Mouse (Mus musculus) hindbrain, embryonic 16.5 days (tissue): ENCODE data around the gene Itgal. TPM values are rescaled to one million over a fixed set of nuclear protein-coding genes. Genes with fewer than 3 reads are reported as not detected.

ENCODE experiments used
- ATAC-seq: fragments of 200-750 bp; cut with Nextera tagmentation; 2 replicates; pipeline ENCODE4 v1.8.0; 2017; ENCODE audit warnings: moderate TSS enrichment, moderate library complexity
- H3K27ac ChIP-seq: fragments of 300-500 bp; sonication (generic); 2 replicates; pipeline ENCODE4 v1.5.1; 2014; ENCODE audit warnings: low read depth, mild to moderate bottlenecking, control low read depth, low read length, moderate library complexity
- H3K27me3 ChIP-seq: fragments of 300-500 bp; sonication (generic); replicated peaks from 2 replicates; pipeline ENCODE4 v1.6.1; 2014; ENCODE audit warnings: low read length; ENCODE audit not compliant: control insufficient read depth, insufficient read depth
- H3K36me3 ChIP-seq: fragments of 300-500 bp; sonication (generic); 2 replicates; pipeline ENCODE4 v1.6.1; 2014; ENCODE audit warnings: mild to moderate bottlenecking, low read length, moderate library complexity, mixed read lengths; ENCODE audit not compliant: control insufficient read depth, insufficient read depth
- H3K4me1 ChIP-seq: fragments of 300-500 bp; sonication (generic); 2 replicates; pipeline ENCODE4 v1.6.1; 2014; ENCODE audit warnings: low read depth, low read length; ENCODE audit not compliant: control insufficient read depth, insufficient read depth
- H3K4me2 ChIP-seq: fragments of 300-500 bp; sonication (generic); 2 replicates; pipeline ENCODE4 v1.6.1; 2014; ENCODE audit warnings: mild to moderate bottlenecking, low read length, control low read depth, moderate library complexity
- H3K4me3 ChIP-seq: fragments of 300-500 bp; sonication (generic); 2 replicates; pipeline ENCODE4 v1.5.1; 2014; ENCODE audit warnings: mild to moderate bottlenecking, low read length, control low read depth, moderate library complexity
- H3K9ac ChIP-seq: fragments of 300-500 bp; sonication (generic); 2 replicates; pipeline ENCODE4 v1.6.1; 2014; ENCODE audit warnings: low read depth, mild to moderate bottlenecking, control low read depth, low read length, moderate library complexity
- H3K9me3 ChIP-seq: fragments of 300-500 bp; sonication (generic); 2 replicates; pipeline ENCODE4 v1.6.1; 2014; ENCODE audit warnings: mild to moderate bottlenecking, low read length, moderate library complexity; ENCODE audit not compliant: control insufficient read depth
- WGBS: fragments of 180-500 bp; shearing (Covaris S2); extraction: QIAGEN DNeasy Blood & Tissue Kit; methylation state at CpG from one replicate; pipeline ENCODE4 v1.1.7; 2014; 5-methylcytosine and 5-hydroxymethylcytosine counted together
- polyA plus RNA-seq: library from polyadenylated mRNA; unstranded; fragments of >200 nt; fragmentation: Nextera tagmentation; extraction: Ambion mirVana; gene quantifications from 2 replicates; pipeline ENCODE4 v1.2.1, GENCODE M21; 2015

Itgal gene
- polyA plus RNA-seq, 1 experiment from 2014 or later, result 0.26 TPM

DNA sequence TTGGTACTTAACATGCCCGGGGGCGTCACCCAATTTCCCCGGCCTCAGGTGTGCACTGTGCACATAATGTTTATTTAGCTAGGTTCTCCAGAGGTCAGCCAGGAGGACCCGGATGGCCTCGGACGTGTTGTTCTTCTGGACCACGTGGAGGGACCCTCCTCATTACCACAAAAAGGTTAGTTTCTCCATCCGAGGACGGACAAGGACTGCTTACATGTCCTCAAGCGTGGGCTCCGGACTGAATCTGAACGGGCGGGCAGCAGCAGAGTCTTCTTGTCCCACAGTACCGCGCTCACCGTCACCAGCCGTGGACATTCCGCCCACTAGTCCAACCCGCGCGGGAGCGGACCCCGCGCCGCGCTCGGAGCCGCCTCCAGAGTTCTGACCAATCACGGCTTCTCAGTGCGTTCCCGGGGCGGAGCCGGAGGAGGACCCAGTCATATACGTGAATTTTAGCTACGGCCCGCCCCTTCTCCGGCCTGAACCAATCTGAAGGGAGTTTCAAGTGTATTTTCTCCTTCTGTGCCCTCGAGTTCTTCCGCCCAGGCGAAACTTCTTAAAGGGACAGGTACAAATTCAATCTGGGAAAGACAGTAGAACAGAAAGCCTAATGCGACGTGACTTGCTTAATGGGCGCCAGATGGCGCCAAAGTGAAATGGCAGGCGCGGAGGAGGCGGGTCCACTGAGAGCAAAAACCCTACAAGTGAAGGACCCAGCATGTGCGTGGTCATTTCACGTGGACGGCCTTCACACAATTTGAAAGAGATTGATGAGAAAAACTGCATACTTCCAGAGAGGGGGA lies 35.5 kb upstream of the Itgal start, which contains the start of gene Dctpp1:
Dctpp1 (minus strand) TSS at position 401 of the 803 bp plus-strand sequence.
- WGBS, result under 1% methylated on average over 50 of the region's 50 CpGs
- Histone ChIP-seq H3K27ac (peak within 1 kb of the TSS; percentile 44; the same call in 1 of the 2 replicates), H3K9me3 (no peaks in the 10 kb centered on the region), H3K27me3 (no peaks in the 10 kb centered on the region), H3K4me2 (peak within 1 kb of the TSS; percentile 91), H3K36me3 (no peaks in the 10 kb centered on the region), H3K4me1 (peaks cover 10% of the 10 kb centered on the region), H3K9ac (peak within 1 kb of the TSS; percentile 77), H3K4me3 (peak within 1 kb of the TSS; percentile 80)
- ATAC-seq, result peak; percentile 99

- Histone ChIP-seq H3K4me1 (peaks cover 10% of the 10 kb centered on the region), H3K4me3 (no peak overlapping the region), H3K9ac (no peak overlapping the region), H3K9me3 (no peaks in the 10 kb centered on the region), H3K27ac (no peak overlapping the region), H3K27me3 (no peaks in the 10 kb centered on the region), H3K36me3 (no peaks in the 10 kb centered on the region), H3K4me2 (no peak overlapping the region)
- WGBS, result 84% methylated on average over 10 of the region's 10 CpGs
- ATAC-seq, result no peak
Measured at GRCm38 (mm10) chr7:127262218-127262961, 33.7 kb upstream of the Itgal start.

DNA sequence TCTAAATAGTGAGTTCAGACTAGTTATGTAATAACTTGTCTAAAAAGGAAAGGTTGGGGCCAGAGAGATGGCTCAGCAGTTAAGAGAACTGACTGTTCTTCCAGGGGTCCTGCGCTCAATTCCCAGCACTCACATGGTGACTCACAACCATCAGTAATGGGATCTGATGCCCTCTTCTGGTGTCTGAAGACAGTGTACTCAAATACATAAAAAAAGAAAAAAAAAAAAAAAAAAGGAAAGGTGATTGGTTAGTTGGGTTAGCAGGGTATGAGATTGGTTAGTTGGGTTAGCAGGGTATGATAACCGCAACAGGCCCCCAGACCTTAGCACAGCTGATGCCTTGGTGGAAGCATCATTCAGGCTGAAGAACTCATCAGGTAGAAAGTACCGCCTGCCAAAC lies 32.5 kb upstream of the Itgal start:
- Histone ChIP-seq H3K4me2 (no peak overlapping the region), H3K4me1 (peaks cover 10% of the 10 kb centered on the region), H3K9me3 (peaks cover 4% of the 10 kb centered on the region), H3K27ac (no peak overlapping the region), H3K4me3 (no peak overlapping the region), H3K27me3 (no peaks in the 10 kb centered on the region), H3K36me3 (no peaks in the 10 kb centered on the region; the same call in 1 of the 2 replicates), H3K9ac (no peak overlapping the region)
- no peak for ATAC-seq
- WGBS, result 94% methylated on average over 3 of the region's 3 CpGs

- no peaks in the 10 kb centered on the region for H3K27me3 ChIP-seq
- H3K4me2 ChIP-seq, result no peak overlapping the region
- H3K4me3 ChIP-seq, result no peak overlapping the region
- H3K36me3 ChIP-seq, result peaks cover 4% of the 10 kb centered on the region
- peaks cover 4% of the 10 kb centered on the region for H3K9me3 ChIP-seq
- no peak overlapping the region for H3K27ac ChIP-seq
- ATAC-seq, result no peak
- H3K9ac ChIP-seq, result no peak overlapping the region
- 93% methylated on average over 2 of the region's 2 CpGs for WGBS
- peaks cover 10% of the 10 kb centered on the region for H3K4me1 ChIP-seq
Measured at GRCm38 (mm10) chr7:127270256-127270655, 25.8 kb upstream of the Itgal start.

DNA sequence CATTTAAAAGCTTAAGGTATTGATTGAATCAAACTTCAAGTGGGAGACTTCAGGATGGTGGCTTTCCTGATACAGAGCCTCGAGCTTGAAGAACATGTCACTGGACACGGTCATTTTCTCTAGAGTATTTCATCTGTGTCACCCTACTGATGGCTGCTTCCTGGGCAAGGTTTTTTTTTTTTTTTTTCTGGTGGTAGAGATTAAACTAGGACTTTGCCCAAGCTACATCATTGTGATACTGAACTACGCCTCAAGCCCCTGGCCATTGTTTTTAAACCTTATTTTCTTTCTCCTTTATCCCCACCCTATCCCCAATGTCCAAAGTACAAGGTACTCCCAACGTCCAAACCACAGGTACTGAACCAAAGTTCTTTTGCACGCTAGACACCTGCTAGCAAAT lies 25.4 kb upstream of the Itgal start:
- Histone ChIP-seq H3K36me3 (peaks cover 4% of the 10 kb centered on the region), H3K4me2 (no peak overlapping the region), H3K4me1 (peaks cover 10% of the 10 kb centered on the region), H3K9ac (no peak overlapping the region), H3K27ac (no peak overlapping the region), H3K9me3 (peaks cover 4% of the 10 kb centered on the region), H3K27me3 (no peaks in the 10 kb centered on the region), H3K4me3 (no peak overlapping the region)
- no peak for ATAC-seq
- 91% methylated on average over 5 of the region's 5 CpGs for WGBS

DNA sequence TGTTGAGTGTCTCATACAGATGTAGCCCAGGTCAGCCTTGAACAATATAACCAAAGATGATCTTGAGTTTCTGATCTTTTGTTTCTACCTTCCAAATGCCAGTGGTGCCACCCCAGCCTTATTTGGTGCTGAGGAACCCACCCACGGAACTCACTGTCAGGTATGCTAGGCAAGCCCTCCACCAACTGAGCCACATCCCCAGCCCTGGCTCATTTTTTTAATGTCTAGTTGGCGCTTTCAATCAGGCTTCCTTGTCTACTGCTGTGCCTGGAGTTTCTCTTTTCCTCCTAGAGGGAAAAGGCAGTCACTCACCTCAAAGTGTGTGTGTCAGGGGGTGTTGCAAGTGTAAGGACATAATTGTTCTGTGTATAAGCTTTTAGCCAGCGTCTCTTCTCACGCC lies 25.0 kb upstream of the Itgal start:
- Histone ChIP-seq H3K4me3 (no peak overlapping the region), H3K27me3 (no peaks in the 10 kb centered on the region), H3K27ac (no peak overlapping the region), H3K4me2 (no peak overlapping the region), H3K4me1 (peaks cover 10% of the 10 kb centered on the region), H3K9me3 (peaks cover 4% of the 10 kb centered on the region), H3K36me3 (peaks cover 4% of the 10 kb centered on the region), H3K9ac (no peak overlapping the region)
- no peak for ATAC-seq
- 90% methylated on average over 4 of the region's 4 CpGs for WGBS

GRCm38 (mm10) chr7:127272566-127272965 lies 23.5 kb upstream of the Itgal start:
- Histone ChIP-seq H3K4me3 (no peak overlapping the region; the same call in 1 of the 2 replicates), H3K9me3 (peaks cover 4% of the 10 kb centered on the region), H3K4me2 (peak overlapping the region; percentile 65), H3K4me1 (peaks cover 10% of the 10 kb centered on the region), H3K27ac (no peak overlapping the region), H3K9ac (no peak overlapping the region), H3K27me3 (no peaks in the 10 kb centered on the region), H3K36me3 (peaks cover 4% of the 10 kb centered on the region)
- 90% methylated on average over 15 of the region's 15 CpGs for WGBS
- ATAC-seq, result no peak

- Histone ChIP-seq H3K9ac (peak overlapping the region; percentile 92), H3K9me3 (peaks cover 2% of the 10 kb centered on the region), H3K4me3 (peak overlapping the region; percentile 85), H3K36me3 (peaks cover 4% of the 10 kb centered on the region), H3K4me1 (peaks cover 10% of the 10 kb centered on the region), H3K27ac (peak overlapping the region; percentile 88), H3K27me3 (no peaks in the 10 kb centered on the region), H3K4me2 (peak overlapping the region; percentile 65)
- peak; percentile 69 for ATAC-seq
- 17% methylated on average over 43 of the region's 50 CpGs for WGBS
Measured at GRCm38 (mm10) chr7:127273118-127273923, 22.7 kb upstream of the Itgal start.
